Mouse (Mus musculus) naive thymus-derived CD4-positive, alpha-beta T cell, adult 2 months (primary cell): Measurements from ENCODE around the gene Lipc.
A peak's percentile ranks its signal among the peaks of the same experiment; 100 is the strongest.

Source experiments
- DNase-seq: peaks from one replicate; pipeline ENCODE4 v3.0.0-alpha.2; 2011; ENCODE audit warnings: low read depth

The Lipc gene

DNA sequence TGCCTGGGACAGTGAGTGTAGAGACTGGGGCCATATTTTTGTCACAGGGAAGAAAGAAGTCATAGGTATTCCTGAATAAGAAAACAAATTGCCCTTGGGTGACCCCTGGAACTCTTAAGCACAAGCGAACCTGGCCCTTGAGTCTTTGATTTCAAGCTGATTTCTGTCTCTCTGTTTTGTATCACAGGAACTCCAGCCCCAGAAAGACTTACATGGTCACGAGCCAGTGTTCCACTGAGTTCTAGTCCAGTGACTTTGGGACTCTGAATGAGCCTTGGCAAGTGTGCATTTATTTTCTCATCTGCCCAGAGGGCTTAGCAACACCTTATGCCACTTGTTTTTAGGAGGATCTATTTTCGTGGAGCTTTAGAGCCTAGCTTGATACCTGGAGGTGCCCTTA lies 5.7 kb upstream of the Lipc start:
- DNase-seq, result no peak

DNA sequence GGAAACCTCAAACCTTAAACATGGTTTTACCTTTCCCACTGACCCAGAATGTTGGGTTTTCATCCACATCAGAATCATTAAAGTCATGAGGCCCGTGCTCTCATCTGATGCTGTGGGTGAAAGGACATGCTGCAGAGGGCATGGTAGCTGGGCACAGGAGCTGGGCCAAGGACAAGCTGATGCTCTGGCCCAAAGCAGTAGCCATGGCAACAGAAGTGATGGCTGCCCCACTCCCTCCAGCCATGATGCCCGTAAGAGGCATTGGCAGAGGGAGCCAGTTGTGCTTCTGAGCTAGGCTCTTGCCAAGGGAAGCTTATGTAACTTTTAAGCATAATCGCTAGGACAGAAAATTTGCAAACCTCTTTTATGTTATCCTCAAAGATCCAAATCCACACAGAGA lies 2.2 kb upstream of the Lipc start:
- DNase-seq, result no peak

DNA sequence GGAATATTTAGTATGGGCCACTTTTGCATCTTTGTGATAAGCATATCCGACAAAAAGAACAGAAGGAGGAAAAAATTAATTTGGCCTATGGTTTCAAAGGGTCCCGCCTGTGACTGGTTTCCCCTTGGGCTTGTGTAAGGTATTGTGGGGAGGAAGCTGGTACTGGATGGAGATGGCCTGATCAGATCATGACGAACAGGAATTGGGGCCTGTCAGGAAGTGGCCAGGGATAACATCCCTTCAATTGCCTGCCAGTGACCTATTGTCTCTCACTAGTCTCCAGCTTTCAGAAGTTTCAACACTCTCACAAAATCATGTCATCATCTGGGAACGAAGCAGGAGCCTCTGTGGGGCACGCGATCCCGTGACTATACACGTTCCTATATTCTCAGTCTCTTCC lies 2.7 kb downstream of the Lipc start:
- no peak for DNase-seq

DNA sequence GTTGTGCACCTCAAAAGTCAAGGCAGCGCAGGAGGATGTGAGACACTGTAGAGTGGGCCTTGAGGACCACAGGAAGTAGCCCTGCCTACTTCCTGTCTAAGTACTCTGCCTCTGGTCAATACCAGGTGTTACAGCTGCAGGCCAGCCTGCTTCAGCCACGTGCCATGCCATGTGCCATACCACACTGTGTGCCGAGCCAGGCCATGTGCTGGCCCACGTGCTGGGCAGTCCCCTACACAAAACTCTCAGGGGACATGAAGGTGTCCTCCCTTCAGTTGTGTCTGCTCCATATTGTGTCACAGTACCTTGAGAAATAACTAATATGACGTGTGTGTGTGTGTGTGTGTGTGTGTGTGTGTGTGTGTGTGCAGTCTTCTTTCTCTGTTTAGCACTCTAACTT lies 4.7 kb downstream of the Lipc start:
- no peak for DNase-seq

DNA sequence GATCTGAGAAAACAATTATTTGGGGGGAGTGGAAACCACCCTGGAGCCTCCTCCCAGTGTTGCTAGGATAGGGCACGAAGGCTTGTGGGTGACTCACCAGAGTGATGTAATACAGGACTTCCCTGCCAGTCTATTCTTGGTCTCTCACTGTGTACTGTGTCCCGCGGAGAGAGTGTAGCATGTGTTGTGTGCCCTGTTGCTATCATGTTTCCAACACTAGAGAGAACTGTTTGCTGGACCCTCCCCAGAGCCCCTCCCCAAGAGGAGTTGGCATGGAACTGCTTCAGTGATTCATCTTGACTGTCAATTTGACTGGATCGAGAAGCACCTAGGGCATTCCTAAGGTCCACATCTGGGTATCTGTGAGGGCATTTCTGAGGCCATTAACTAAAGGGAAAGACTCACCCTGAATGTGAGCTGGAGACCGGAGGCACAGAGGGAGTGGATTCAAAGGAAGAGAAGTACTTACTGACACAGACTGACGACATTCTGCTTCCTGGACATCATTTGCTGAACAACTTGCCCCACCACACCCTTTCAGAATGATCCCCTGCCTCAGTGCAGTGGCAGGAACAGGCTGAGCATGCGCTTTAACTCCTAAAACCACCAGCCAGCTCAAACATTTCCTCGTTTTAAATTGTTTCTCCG lies 9.2 kb downstream of the Lipc start:
- no peak for DNase-seq

DNA sequence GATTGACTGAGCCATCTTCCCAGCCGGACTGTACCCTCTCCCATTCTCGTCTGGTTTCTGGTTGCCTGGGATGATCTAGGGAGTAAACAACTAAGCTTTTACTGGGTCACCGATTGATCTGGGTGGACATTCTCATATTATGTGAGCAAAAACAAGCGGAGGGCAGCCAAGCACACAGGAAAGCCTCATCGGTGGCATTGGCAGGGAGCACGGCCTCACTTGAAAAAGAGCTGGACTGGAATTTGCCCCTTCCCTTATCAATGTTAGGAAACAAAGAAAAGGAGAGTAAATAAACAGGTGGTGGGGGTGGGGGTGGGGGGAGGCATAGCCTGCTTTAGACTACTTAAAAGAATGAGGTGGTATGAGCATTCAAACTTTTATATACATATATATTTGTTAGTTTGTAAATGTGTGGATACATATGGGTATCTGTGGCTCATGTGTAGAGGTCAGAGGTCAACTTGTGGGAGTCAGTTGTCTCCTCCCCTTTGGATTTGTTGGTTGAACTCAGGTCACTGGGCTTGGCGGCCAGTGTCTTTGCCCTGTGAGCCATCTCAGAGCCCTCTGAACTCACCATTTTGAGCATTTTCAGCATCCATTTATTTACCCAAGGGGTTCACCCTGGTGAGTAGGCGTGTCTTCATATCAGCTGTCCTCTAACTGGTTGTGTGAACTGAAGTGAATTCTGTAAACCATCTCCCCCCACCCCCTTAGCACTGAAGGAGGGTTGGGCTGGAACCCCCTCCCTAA lies 12.1 kb downstream of the Lipc start:
- no peak for DNase-seq

DNA sequence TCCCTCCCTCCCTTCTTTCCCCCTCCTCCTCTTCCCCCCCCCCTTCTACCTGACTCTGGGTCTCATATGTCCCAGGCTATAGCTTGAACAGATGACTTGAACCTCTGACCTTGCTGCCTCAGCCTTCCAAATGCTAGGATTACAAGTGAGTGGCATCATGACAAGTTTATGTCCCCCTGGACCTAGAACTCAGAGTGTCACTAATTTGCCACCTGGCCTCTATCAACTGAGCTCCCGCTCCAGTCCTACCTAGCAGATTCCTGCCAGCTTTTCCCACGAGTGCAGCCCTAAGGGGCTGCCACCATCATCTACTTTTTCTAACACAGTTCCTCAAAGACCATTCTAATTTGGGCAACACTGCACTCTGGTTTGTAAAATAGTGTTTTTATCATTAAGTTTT lies 13.2 kb downstream of the Lipc start:
- no peak for DNase-seq

DNA sequence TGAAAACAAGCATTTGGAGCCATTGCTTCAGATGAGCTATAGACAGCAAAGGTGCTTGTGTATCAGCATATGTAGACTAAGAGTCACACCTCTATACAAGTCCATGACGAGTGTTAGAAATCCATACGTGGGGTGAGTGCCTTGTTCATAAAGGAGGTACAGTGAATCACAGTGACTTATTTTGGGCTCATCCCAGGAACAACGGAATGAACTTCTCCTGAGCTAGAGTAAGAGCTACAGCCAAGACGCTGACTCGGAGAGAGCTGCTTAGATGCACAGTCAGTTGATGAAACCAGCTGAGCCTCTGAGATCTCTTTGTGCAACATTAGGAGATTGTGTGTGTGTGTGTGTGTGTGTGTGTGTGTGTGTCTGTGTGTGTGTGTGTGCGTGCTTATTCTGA lies 13.9 kb downstream of the Lipc start:
- no peak for DNase-seq

DNA sequence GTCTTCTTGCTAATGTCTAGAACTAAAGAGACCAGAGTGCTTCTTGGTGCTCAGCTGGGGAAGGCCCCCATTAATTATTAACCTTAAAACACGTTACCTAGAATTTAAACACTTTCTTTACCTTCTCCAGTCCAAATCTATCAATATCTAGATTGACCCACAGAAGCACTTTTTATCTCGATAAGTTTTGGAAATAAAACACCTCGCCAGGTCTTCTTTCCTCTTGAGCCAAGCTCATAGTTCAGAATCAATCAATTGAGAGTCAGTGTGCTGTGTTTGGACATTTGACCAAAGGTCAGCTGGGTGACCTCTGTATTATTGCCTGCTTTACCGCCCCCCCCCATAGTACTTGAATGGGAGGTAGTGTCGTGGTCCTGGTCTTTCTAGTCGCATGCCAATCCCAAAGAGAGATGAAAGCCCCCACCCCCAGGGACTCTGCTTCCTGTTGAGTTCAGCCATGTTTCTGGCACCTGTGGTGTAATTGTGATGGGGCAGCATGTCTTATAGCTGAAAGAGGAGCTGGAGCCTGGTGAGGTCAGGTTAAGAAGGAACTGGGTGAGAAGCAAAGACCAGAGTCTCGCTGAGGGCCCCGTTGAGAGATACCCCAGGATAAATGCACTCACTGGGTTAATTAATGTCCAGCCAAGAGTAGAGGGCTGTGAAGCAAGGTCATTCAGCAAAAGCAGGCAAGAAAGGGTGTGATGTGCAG lies 17.3 kb downstream of the Lipc start:
- no peak for DNase-seq

DNA sequence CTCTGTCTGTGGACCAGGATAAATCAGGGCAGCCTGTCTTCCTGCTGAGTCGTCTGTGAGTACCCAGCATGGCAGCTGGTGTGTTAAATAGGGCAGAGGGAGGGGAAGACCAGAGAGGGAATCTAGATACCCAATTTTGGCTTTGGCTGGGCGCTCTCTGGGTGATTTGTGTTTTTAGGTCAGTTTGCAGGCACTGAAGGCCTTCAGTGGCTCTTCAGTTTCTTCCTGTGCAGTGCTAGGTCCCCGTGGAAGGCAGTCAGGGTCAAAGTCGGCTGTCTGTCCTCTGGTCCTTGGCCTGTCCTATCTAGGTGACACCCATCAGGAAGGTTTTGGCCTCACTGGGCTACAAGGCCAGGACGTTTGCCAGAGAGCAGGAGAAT lies 21.4 kb downstream of the Lipc start:
- DNase-seq, result no peak

DNA sequence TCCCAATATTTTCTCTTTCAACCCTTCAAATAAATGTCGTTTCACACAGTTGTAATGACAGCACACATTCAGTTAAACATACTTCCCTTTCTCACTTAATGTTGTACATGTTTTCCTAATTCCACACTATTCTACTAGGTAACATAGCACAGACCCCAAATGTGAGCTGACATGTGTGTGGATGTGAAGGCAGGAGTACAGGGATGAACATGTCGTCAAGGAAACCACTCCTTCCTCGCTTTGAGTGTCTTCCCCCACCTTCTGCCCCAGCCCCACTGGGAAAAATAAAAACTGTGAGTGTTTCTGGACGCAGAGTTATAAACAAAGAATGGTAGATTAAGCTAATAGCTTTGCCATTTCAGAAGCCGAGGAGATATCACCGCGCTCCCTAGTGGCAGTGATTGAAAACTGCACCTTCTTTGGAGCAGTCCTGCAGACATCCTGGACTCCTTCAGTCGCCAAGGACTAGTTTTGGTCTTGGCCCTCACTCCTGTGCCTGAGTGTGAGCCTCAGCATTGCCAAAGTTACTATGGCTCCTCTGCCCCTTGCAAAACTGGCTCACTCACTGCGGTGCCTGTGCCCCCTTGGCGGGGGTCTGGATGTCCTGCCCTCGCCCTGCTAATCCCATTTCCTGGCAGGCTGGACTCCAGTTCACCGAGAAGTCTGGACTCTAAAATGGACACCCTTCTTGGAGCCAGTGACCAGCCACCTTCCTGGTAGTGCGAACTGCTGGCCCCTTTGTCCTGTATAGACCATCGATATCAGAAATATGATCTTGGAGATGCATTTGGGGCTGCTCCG lies 22.0 kb downstream of the Lipc start:
- peak; percentile 22 for DNase-seq

DNA sequence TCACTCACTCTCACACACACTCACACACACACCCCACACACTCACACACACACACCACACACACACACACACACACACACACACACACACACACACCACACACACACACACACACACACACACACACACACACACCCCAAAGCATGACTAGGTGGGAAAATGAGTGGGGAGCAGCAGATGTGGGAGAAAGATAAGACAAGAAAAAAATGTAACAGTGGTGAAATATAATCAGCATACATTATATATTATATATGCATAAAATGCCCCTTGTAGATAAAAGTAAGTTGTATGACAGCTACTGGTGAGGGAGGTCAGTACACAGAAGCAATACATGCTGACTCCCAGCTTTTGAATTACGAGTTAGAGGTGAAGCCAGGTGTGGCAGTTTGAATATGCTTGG lies 23.6 kb downstream of the Lipc start:
- no peak for DNase-seq

DNA sequence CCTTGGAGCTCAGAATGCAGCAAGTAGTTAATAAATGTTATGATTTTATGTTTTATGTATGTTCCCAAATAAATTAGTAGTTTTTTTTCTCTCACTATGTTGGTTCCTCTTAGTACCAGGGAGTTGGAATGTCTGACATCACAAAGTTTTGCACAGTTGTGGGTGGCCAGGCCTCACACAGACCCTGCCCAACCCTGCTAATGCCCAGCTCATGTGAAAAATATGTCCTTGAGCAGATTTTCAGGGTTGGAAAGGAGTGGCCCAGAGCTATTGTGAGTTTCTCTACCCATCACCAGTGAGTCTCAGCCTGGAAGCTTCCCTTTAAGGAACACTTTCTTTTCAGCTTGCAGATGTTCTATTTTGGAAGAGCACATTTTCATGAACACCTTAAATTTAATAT lies 24.3 kb downstream of the Lipc start:
- DNase-seq, result no peak

DNA sequence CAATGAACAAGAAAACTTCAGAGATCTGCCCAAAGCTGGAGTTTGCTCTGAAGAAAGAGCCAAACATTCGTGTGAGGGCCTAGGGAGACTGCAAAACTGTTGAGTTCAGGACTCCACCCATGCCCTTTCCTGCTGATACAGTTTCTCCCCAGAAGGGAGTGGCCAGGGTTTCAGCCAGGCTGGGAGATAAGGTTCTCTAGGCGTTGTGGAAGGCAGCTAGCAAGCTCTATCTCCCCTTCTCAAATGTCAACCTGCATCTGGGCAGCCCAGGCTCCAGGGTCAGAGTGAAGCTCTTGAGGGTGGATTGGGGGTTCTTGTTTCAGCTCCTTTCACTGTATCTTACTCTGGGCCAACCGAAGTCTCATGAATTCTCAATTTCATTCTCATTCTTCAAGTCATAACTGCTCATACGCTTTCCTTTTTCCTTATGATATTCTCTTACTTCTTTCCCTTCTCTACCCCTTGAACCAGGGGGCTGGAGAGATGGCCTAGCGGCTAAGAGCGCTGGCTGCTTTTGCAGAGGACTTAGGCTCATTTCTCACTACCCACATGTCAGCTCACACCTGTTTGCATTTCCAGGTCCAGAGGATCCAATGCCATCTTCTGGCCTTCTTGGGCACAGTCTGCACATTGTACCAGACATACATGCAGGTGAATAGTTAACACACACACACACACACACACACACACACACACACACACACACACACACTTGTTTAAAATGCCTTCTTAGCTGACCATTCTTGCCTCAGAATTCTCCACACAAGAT lies 25.0 kb downstream of the Lipc start:
- no peak for DNase-seq

DNA sequence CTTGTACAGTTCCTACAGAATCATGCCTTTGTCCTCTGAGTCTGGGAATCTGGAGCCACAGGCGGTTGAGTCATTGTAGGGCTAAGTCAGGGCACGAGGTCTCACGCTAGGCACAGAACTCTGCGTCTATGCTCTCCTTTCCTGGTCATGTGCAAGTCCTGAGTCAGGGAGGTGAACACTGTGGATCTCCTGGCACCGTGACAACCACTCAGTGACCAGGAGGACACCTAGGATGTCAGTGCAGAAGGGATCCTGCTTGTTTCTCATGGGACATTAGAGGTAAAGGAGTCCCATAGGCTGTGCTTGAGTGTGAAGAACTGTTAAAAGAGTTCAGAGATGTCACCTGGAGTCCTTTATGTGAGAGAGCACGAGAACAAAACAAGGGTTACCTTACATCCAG lies 26.8 kb downstream of the Lipc start:
- DNase-seq, result no peak

DNA sequence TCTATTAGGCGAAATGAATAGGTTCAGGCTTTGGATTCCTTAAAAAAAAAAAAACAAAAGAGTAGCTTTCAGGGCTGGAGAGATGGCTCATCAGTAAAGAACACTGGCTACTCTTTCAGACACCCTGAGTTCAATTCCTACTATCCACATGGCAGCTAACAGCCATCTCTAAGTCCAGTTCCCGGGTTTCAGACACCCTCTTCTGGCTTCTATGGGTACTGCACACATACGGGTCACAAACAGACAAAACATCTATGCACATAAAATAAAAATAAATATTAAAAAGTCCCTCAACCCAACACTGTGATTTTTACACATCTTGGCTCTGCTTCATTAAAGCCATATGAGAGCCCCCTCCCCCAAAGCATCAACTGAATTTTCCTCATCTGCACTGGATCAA lies 27.3 kb downstream of the Lipc start:
- DNase-seq, result no peak

DNA sequence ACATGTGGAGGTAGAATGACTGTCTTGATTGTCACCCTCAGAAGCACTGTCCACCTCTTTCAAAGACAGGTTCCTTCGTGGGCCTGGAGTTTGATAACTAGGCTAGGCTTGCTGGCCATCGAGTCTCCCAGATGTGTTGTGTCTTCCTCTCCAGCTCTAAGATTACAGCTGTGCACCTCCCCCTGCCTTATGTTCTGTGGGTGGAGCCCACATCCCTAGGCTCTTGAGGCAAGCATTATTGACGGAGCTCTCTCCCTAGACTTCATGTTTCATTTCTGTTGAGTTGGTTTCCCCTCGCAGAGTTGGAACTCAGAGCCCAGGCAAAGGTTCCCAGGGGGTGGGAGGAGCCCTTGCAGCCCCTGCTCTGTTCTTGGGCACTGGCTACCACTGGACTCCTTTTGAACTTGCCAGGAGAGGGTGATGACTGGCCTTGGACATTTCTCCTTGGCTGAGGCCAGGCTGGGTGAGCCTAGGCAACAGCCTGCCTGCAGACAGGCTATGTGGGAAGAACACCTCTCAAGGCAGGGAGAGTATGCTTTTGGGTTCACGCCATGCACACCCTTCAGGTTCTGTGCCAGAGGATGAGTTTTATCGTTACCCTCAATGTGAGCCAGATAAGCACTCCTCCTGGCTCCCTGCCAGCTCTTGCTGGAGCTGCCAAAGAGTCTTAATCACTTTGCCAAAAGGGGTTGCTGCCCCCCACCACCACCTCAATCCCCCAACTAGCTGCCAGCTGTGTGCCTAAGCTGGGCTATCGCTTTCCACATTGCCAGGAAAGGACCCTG lies 30.1 kb downstream of the Lipc start:
- no peak for DNase-seq

DNA sequence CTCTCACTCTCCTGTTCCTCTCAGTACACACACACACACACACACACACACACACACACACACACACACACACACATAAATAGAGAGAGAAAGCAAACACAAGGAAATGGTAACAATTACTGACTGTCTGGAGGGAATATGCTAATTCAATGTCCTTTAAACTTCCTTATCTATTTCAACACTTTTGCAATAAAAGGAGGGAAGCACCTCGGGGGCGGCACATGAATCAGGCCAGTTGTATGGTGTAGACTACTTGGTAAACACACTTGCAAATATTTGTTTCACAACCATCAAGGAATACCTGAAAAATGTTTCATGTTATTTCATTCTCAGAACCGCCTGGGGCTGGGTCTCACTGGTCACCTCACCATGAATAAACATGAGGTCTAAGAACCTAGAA lies 30.9 kb downstream of the Lipc start:
- no peak for DNase-seq

DNA sequence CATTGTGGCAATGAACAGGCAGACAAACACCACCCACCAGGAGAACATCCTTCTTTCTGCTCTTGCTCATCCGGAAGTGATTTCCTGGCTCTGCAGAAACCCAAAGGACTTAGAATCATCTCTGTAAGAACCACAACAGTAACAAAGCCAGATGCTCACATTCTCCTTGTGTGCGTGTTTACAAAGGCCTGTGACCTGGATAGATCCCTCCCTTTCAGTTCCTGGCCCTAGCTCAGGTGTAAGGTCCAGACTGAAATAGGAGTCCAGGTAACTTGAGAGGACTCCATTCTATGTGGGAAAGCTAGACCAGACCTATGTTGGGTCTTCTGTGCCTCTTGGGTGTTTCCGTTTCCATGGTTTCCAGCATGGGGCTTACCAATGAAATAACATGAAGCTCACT lies 32.8 kb downstream of the Lipc start:
- DNase-seq, result no peak

DNA sequence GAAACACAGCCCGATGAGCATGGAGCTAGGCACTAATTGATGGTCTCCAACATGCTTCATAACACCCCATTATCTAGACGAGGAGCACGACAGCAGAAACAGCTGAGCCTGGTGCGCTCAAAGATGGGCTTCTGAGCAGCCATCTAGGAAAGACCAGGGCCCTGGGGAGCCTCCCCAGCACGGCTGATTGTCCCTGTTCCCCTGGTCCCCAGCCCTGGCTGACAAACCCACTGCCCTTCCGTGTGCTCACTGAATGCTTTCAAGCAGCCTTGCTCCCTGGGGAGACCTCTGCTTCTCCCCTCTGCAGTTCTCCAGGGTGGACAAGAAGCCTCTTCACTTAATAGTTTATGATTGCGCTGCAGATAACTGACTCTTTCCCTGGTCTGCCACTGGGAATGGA lies 35.5 kb downstream of the Lipc start:
- no peak for DNase-seq

DNA sequence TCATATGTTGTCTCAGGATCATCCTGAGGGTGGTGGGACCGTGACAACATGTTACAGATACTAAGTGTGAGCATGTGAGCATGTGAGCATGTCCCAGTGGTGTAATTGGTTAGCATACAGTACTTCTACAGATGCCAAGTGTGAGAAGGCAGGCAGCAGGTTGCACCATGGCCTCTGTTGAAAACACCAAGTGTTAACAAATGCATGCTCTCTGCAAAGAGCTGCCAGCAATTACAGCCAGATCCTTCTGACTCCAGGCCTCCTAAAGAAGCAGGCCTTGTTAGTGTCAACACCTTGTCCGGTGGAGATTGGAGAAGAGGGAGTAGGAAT lies 36.7 kb downstream of the Lipc start:
- no peak for DNase-seq
